Comparison of ENCODE assay signal across 8 mouse cellular contexts in genomic region chr2:181364487-181364859, GRCm38 (mm10). TPM values are rescaled to one million over a fixed set of nuclear protein-coding genes. Genes with fewer than 3 reads are reported as not detected.
DNase-seq lines count a peak whose midpoint lies in the region; ATAC-seq and TF ChIP-seq lines count a peak whose summit lies in the region.

No protein-coding gene starts in this region.

- peak; percentile 15 for ATAC-seq in inflammation-experienced regulatory T-cells, adult 6 months
- peak; percentile 14; the same call in 1 of the 2 replicates for ATAC-seq in neural tube, embryonic 12.5 days (ENCODE audit: low FRiP score, low read depth)

- H3K4me1 ChIP-seq in liver, adult 2 months (ENCODE audit: control insufficient read depth, insufficient read depth, low read length) = peaks cover 14% of the 10 kb centered on the region
- H3K4me1 ChIP-seq in embryonic facial prominence, embryonic 10.5 days = peaks cover 38% of the 10 kb centered on the region
- peaks cover 28% of the 10 kb centered on the region for H3K4me1 ChIP-seq in neural tube, embryonic 12.5 days

- H3K4me3 ChIP-seq in liver, adult 2 months (ENCODE audit: insufficient read depth, low read depth, low read length) = peak overlapping the region; percentile 87
- H3K4me3 ChIP-seq in embryonic facial prominence, embryonic 10.5 days = peak overlapping the region; percentile 85
- peak overlapping the region; percentile 86 for H3K4me3 ChIP-seq in neural tube, embryonic 12.5 days

- H3K79me2 ChIP-seq in liver, adult 2 months (ENCODE audit: control insufficient read depth, insufficient read depth, low read length) = peaks cover 7% of the 10 kb centered on the region; the same call in 1 of the 2 replicates

- no peak for DNase-seq in liver, adult 2 months (ENCODE audit: extremely low read depth, low read depth, low spot score)
- no peak for DNase-seq in liver
- DNase-seq in embryonic facial prominence, embryonic 10.5 days (ENCODE audit: low spot score) = no peak
- no peak for DNase-seq in layer of hippocampus, postnatal 36 days
- DNase-seq in urinary bladder, adult 2 months (ENCODE audit: low spot score) = no peak
- DNase-seq in adrenal gland, adult 18-20 months (ENCODE audit: low spot score in 2 of 2) = no peak

- H3K4me2 ChIP-seq in neural tube, embryonic 12.5 days (replicated peaks) = peak overlapping the region; percentile 93

- peak overlapping the region; percentile 95 for H3K9ac ChIP-seq in liver, adult 2 months (ENCODE audit: low read depth, low read length)
- H3K9ac ChIP-seq in neural tube, embryonic 12.5 days = peak overlapping the region; percentile 89

- no peak for TF ChIP-seq CTCF in liver, adult 2 months (IDR thresholded peaks at IDR 0.05; ENCODE audit: low read depth, low read length)

- H3K27ac ChIP-seq in liver, adult 2 months (replicated peaks; ENCODE audit: insufficient read depth, low read depth, low read length) = peak overlapping the region; percentile 37; the same call in 1 of the 2 replicates
- peak overlapping the region; percentile 92 for H3K27ac ChIP-seq in embryonic facial prominence, embryonic 10.5 days (replicated peaks)
- 0 out of 2 replicates have a peak overlapping the region, but pooled peaks have one; percentile 81 for H3K27ac ChIP-seq in neural tube, embryonic 12.5 days

- peaks cover 16% of the 10 kb centered on the region for H3K36me3 ChIP-seq in liver, adult 2 months (ENCODE audit: control insufficient read depth, insufficient read depth, low read length)
- H3K36me3 ChIP-seq in embryonic facial prominence, embryonic 10.5 days (replicated peaks) = peaks cover 64% of the 10 kb centered on the region
- peaks cover 37% of the 10 kb centered on the region for H3K36me3 ChIP-seq in neural tube, embryonic 12.5 days

- no peaks in the 10 kb centered on the region for H3K27me3 ChIP-seq in liver, adult 2 months (ENCODE audit: control insufficient read depth, insufficient read depth, low read length)
- H3K27me3 ChIP-seq in embryonic facial prominence, embryonic 10.5 days (replicated peaks; ENCODE audit: low read depth, poor library complexity, severe bottlenecking) = no peaks in the 10 kb centered on the region
- no peaks in the 10 kb centered on the region for H3K27me3 ChIP-seq in neural tube, embryonic 12.5 days (replicated peaks)

- TF ChIP-seq POLR2A in liver, adult 2 months (IDR thresholded peaks at IDR 0.05; ENCODE audit: extremely low read depth, insufficient read depth, low read length) = no peak

- WGBS in liver, adult 2 months = 6% methylated on average over 14 of the region's 14 CpGs
- WGBS in embryonic facial prominence, embryonic 10.5 days = 11% methylated on average over 14 of the region's 14 CpGs
- WGBS in neural tube, embryonic 12.5 days = 11% methylated on average over 14 of the region's 14 CpGs

- no peaks in the 10 kb centered on the region for H3K9me3 ChIP-seq in embryonic facial prominence, embryonic 10.5 days
- no peaks in the 10 kb centered on the region for H3K9me3 ChIP-seq in neural tube, embryonic 12.5 days

RNA-seq across cellular contexts. Expression of gene Zgpat, which starts 0.3 kb away (rescaled TPM):
- 17.9 and 18.9 TPM in 2 replicates for total RNA-seq in liver, adult 2 months (2014; rRNA removed)
- polyA plus RNA-seq in liver, adult 2 months (2012; rRNA removed) = 18.2 and 22.5 TPM in 2 replicates
- polyA plus RNA-seq in embryonic facial prominence, embryonic 10.5 days (2016; fragmentation: Nextera tagmentation; extraction: Ambion mirVana) = 46.9 and 51.8 TPM in 2 replicates
- 10 to 100 TPM; 18.5 to 21.8 (median 20.9) TPM for polyA plus RNA-seq in inflammation-experienced regulatory T-cells, adult 6 months (2017; shearing (Covaris generic))
- polyA plus RNA-seq in neural tube, embryonic 12.5 days (2016; fragmentation: Nextera tagmentation; extraction: Ambion mirVana) = 69.8 and 74.4 TPM in 2 replicates
- 10 to 100 TPM; 77.5 to 83.5 TPM for total RNA-seq in layer of hippocampus, postnatal 36 days (2021)
- polyA plus RNA-seq in urinary bladder, adult 2 months (2012; rRNA removed) = 36.7 and 41.9 TPM in 2 replicates
- 10 to 100 TPM; 50.8 to 51.0 TPM for total RNA-seq in adrenal gland, adult 18-20 months (2021)

RNA-seq across cellular contexts. Expression of gene Arfrp1, which starts 0.7 kb away (rescaled TPM):
- 10.1 and 14.2 TPM in 2 replicates for total RNA-seq in liver, adult 2 months (2014; rRNA removed)
- polyA plus RNA-seq in liver, adult 2 months (2012; rRNA removed) = 11.9 and 15.0 TPM in 2 replicates
- polyA plus RNA-seq in embryonic facial prominence, embryonic 10.5 days (2016; fragmentation: Nextera tagmentation; extraction: Ambion mirVana) = 74.0 and 74.4 TPM in 2 replicates
- polyA plus RNA-seq in inflammation-experienced regulatory T-cells, adult 6 months (2017; shearing (Covaris generic)) = 10 to 100 TPM; 60.4 to 69.3 (median 60.4) TPM
- polyA plus RNA-seq in neural tube, embryonic 12.5 days (2016; fragmentation: Nextera tagmentation; extraction: Ambion mirVana) = 79.6 and 82.7 TPM in 2 replicates
- total RNA-seq in layer of hippocampus, postnatal 36 days (2021) = 10 to 100 TPM; 48.4 to 53.8 TPM
- 67.5 and 73.0 TPM in 2 replicates for polyA plus RNA-seq in urinary bladder, adult 2 months (2012; rRNA removed)
- 10 to 100 TPM; 48.9 to 51.8 TPM for total RNA-seq in adrenal gland, adult 18-20 months (2021)

RNA-seq across cellular contexts. Expression of gene Lime1, which starts 15.4 kb away (rescaled TPM):
- total RNA-seq in liver, adult 2 months (2014; rRNA removed) = 9.7 and 11.3 TPM in 2 replicates
- polyA plus RNA-seq in liver, adult 2 months (2012; rRNA removed) = 22.2 and 36.9 TPM in 2 replicates
- polyA plus RNA-seq in embryonic facial prominence, embryonic 10.5 days (2016; fragmentation: Nextera tagmentation; extraction: Ambion mirVana) = 25.7 and 30.7 TPM in 2 replicates
- 100 to 1,000 TPM; 340 to 573 (median 348) TPM for polyA plus RNA-seq in inflammation-experienced regulatory T-cells, adult 6 months (2017; shearing (Covaris generic))
- 36.8 and 41.8 TPM in 2 replicates for polyA plus RNA-seq in neural tube, embryonic 12.5 days (2016; fragmentation: Nextera tagmentation; extraction: Ambion mirVana)
- total RNA-seq in layer of hippocampus, postnatal 36 days (2021) = 10 to 100 TPM; 38.5 to 52.5 TPM
- polyA plus RNA-seq in urinary bladder, adult 2 months (2012; rRNA removed) = 26.6 and 36.3 TPM in 2 replicates
- 10 to 100 TPM; 17.1 to 23.0 TPM for total RNA-seq in adrenal gland, adult 18-20 months (2021)

RNA-seq across cellular contexts. Expression of gene Rtel1, which starts 44.9 kb away (rescaled TPM):
- total RNA-seq in liver, adult 2 months (2014; rRNA removed) = 13.5 and 13.9 TPM in 2 replicates
- polyA plus RNA-seq in liver, adult 2 months (2012; rRNA removed) = 17.5 and 17.9 TPM in 2 replicates
- 72.4 and 74.1 TPM in 2 replicates for polyA plus RNA-seq in embryonic facial prominence, embryonic 10.5 days (2016; fragmentation: Nextera tagmentation; extraction: Ambion mirVana)
- 10 to 100 TPM; 31.4 to 34.5 (median 32.2) TPM for polyA plus RNA-seq in inflammation-experienced regulatory T-cells, adult 6 months (2017; shearing (Covaris generic))
- 41.1 and 49.0 TPM in 2 replicates for polyA plus RNA-seq in neural tube, embryonic 12.5 days (2016; fragmentation: Nextera tagmentation; extraction: Ambion mirVana)
- 10 to 100 TPM; 34.1 to 35.2 TPM for total RNA-seq in layer of hippocampus, postnatal 36 days (2021)
- 42.1 and 55.2 TPM in 2 replicates for polyA plus RNA-seq in urinary bladder, adult 2 months (2012; rRNA removed)
- total RNA-seq in adrenal gland, adult 18-20 months (2021) = 10 to 100 TPM; 24.1 to 30.8 TPM

RNA-seq across cellular contexts. Expression of gene Stmn3, which starts 50.2 kb away (rescaled TPM):
- 0.09 and 0.20 TPM in 2 replicates for total RNA-seq in liver, adult 2 months (2014; rRNA removed)
- 0.07 TPM in 1 of 2 replicates, not detected in the other for polyA plus RNA-seq in liver, adult 2 months (2012; rRNA removed)
- 47.9 and 53.7 TPM in 2 replicates for polyA plus RNA-seq in embryonic facial prominence, embryonic 10.5 days (2016; fragmentation: Nextera tagmentation; extraction: Ambion mirVana)
- not detected for polyA plus RNA-seq in inflammation-experienced regulatory T-cells, adult 6 months (2017; shearing (Covaris generic))
- polyA plus RNA-seq in neural tube, embryonic 12.5 days (2016; fragmentation: Nextera tagmentation; extraction: Ambion mirVana) = 649 and 671 TPM in 2 replicates
- total RNA-seq in layer of hippocampus, postnatal 36 days (2021) = 100 to 1,000 TPM; 562 to 666 TPM
- 1.1 and 1.3 TPM in 2 replicates for polyA plus RNA-seq in urinary bladder, adult 2 months (2012; rRNA removed)
- 10 to 100 TPM; 14.6 to 18.7 TPM for total RNA-seq in adrenal gland, adult 18-20 months (2021)

Comparison
In these comparisons a context has a peak if more than half of its experiments do, and no peak if none do; other contexts are left out.
1. H3K27ac ChIP-seq: peak in every context shown above with its lines; median percentile 92 in embryonic facial prominence, embryonic 10.5 days; 81 in neural tube, embryonic 12.5 days; 37 in liver, adult 2 months.